In genomic region chr14:7978183-7978582, GRCm38 (mm10) we compare ENCODE assay signal across 29 mouse cellular contexts. TPM values are rescaled to one million over a fixed set of nuclear protein-coding genes. Genes with fewer than 3 reads are reported as not detected.
DNase-seq lines count a peak whose midpoint lies in the region; ATAC-seq and TF ChIP-seq lines count a peak whose summit lies in the region.
"Had no signal": no experiment of that assay in that cellular context is flagged by ENCODE, and none has a peak within 500 bp of the region (broad histone marks: within the 10 kb centered on the region; RNA-seq: fewer than 3 reads in every experiment).

No protein-coding gene starts in this region.

- no peak for DNase-seq in liver, embryonic 13.5 days
- no peak for DNase-seq in liver, postnatal 0 days
- DNase-seq in ovary, adult 18-20 months (ENCODE audit: low spot score), result no peak
- DNase-seq in thymus, postnatal 14 days, result no peak
- DNase-seq: adrenal gland, postnatal 10 days; cerebellum, adult 11 months; cerebellum, adult 2 months; cerebellum, adult 9-11 months; cerebellum, postnatal 25 days; forebrain, postnatal 0 days; gastrocnemius, adult 2 months; gastrocnemius, postnatal 14 days; heart, adult 11 months; heart, postnatal 10 days; heart, postnatal 36 days had no signal

- H3K36me3 ChIP-seq in liver, embryonic 13.5 days, result no peaks in the 10 kb centered on the region
- no peaks in the 10 kb centered on the region for H3K36me3 ChIP-seq in liver, postnatal 0 days (replicated peaks; ENCODE audit: insufficient read depth, low read length)
- H3K36me3 ChIP-seq: embryonic facial prominence, embryonic 12.5 days; embryonic facial prominence, embryonic 15.5 days; heart, embryonic 12.5 days; heart, embryonic 15.5 days; hindbrain, embryonic 10.5 days; hindbrain, embryonic 13.5 days had no signal

- H3K9me3 ChIP-seq in liver, embryonic 13.5 days (replicated peaks), result no peaks in the 10 kb centered on the region
- no peaks in the 10 kb centered on the region for H3K9me3 ChIP-seq in liver, postnatal 0 days (ENCODE audit: low read length)
- H3K9me3 ChIP-seq: embryonic facial prominence, embryonic 12.5 days; embryonic facial prominence, embryonic 15.5 days; heart, embryonic 12.5 days; heart, embryonic 15.5 days; hindbrain, embryonic 10.5 days; hindbrain, embryonic 13.5 days had no signal

- H3K27me3 ChIP-seq in liver, embryonic 13.5 days, result no peaks in the 10 kb centered on the region
- no peaks in the 10 kb centered on the region for H3K27me3 ChIP-seq in liver, postnatal 0 days (ENCODE audit: insufficient read depth, low read length)
- H3K27me3 ChIP-seq: embryonic facial prominence, embryonic 12.5 days; embryonic facial prominence, embryonic 15.5 days; heart, embryonic 12.5 days; heart, embryonic 15.5 days; hindbrain, embryonic 13.5 days had no signal

- WGBS in liver, embryonic 13.5 days (ENCODE audit: insufficient replicate concordance), result 46% methylated on average over 1 of the region's 1 CpGs
- 59% methylated on average over 1 of the region's 1 CpGs for WGBS in liver, postnatal 0 days (ENCODE audit: insufficient replicate concordance)

- H3K9ac ChIP-seq in liver, embryonic 13.5 days, result no peak overlapping the region
- no peak overlapping the region for H3K9ac ChIP-seq in liver, postnatal 0 days (replicated peaks)
- H3K9ac ChIP-seq: embryonic facial prominence, embryonic 12.5 days; embryonic facial prominence, embryonic 15.5 days; forebrain, postnatal 0 days; heart, embryonic 12.5 days; heart, embryonic 15.5 days; hindbrain, embryonic 13.5 days had no signal

- no peak for TF ChIP-seq EP300 in liver, postnatal 0 days (IDR thresholded peaks at IDR 0.05; ENCODE audit: low read depth)

- no peak overlapping the region for H3K4me2 ChIP-seq in liver, embryonic 13.5 days
- no peak overlapping the region for H3K4me2 ChIP-seq in liver, postnatal 0 days (ENCODE audit: low read depth, low read length)
- H3K4me2 ChIP-seq: embryonic facial prominence, embryonic 12.5 days; embryonic facial prominence, embryonic 15.5 days; heart, embryonic 12.5 days; heart, embryonic 15.5 days; hindbrain, embryonic 13.5 days had no signal

- H3K27ac ChIP-seq in liver, embryonic 13.5 days, result 0 out of 2 replicates have a peak overlapping the region, but pooled peaks have one; percentile 9
- H3K27ac ChIP-seq in liver, postnatal 0 days (ENCODE audit: low read depth), result no peak overlapping the region
- H3K27ac ChIP-seq: embryonic facial prominence, embryonic 12.5 days; embryonic facial prominence, embryonic 15.5 days; gastrocnemius, adult 2 months; heart, embryonic 15.5 days; hindbrain, embryonic 10.5 days; hindbrain, embryonic 13.5 days had no signal

- H3K4me1 ChIP-seq in liver, embryonic 13.5 days (replicated peaks), result no peaks in the 10 kb centered on the region
- no peaks in the 10 kb centered on the region; the same call in 1 of the 2 replicates for H3K4me1 ChIP-seq in liver, postnatal 0 days (ENCODE audit: insufficient read depth)
- H3K4me1 ChIP-seq: embryonic facial prominence, embryonic 12.5 days; embryonic facial prominence, embryonic 15.5 days; heart, embryonic 15.5 days; hindbrain, embryonic 10.5 days; hindbrain, embryonic 13.5 days had no signal

- no peak for ATAC-seq in liver, embryonic 13.5 days (ENCODE audit: low read depth)
- no peak for ATAC-seq in liver, postnatal 0 days
- ATAC-seq in CD4-positive, CD25-positive, alpha-beta regulatory T cell, adult 4 months, result peak; percentile 68
- ATAC-seq in inflammation-experienced regulatory T-cells, adult 6 months, result peak; percentile 59
- ATAC-seq: forebrain, embryonic 14.5 days; forebrain, postnatal 0 days; hindbrain, embryonic 16.5 days had no signal

- H3K4me3 ChIP-seq in liver, embryonic 13.5 days (replicated peaks), result no peak overlapping the region
- H3K4me3 ChIP-seq in liver, postnatal 0 days (ENCODE audit: low read depth, low read length), result no peak overlapping the region
- H3K4me3 ChIP-seq: embryonic facial prominence, embryonic 12.5 days; embryonic facial prominence, embryonic 15.5 days; gastrocnemius, adult 2 months; heart, embryonic 12.5 days; heart, embryonic 15.5 days; hindbrain, embryonic 10.5 days; hindbrain, embryonic 13.5 days had no signal

- TF ChIP-seq CTCF in liver, postnatal 0 days (IDR thresholded peaks at IDR 0.05; ENCODE audit: low read depth), result no peak

RNA-seq across cellular contexts. Expression of gene Dnase1l3, which starts 16.2 kb away (rescaled TPM):
- 1.3 and 1.8 TPM in 2 replicates for polyA plus RNA-seq in liver, embryonic 13.5 days (2015; fragmentation: Nextera tagmentation; extraction: Ambion mirVana)
- polyA plus RNA-seq in liver, postnatal 0 days (2015; fragmentation: Nextera tagmentation; extraction: Ambion mirVana), result 12.1 and 13.2 TPM in 2 replicates
- polyA plus RNA-seq in CD4-positive, CD25-positive, alpha-beta regulatory T cell, adult 4 months (2017; shearing (Covaris generic)), result 1 to 10 TPM; 4.6 to 8.5 TPM
- 10 to 100 TPM in 1 of 3 experiments, 1 to 10 TPM in 2; 3.2 to 23.9 (median 7.7) TPM for polyA plus RNA-seq in inflammation-experienced regulatory T-cells, adult 6 months (2017; shearing (Covaris generic))
- polyA plus RNA-seq: C2C12; forebrain, embryonic 11.5 days had no signal

RNA-seq across cellular contexts. Expression of gene Gm45521, which starts 21.1 kb away (rescaled TPM):
- not detected in 2 replicates for polyA plus RNA-seq in liver, embryonic 13.5 days (2015; fragmentation: Nextera tagmentation; extraction: Ambion mirVana)
- polyA plus RNA-seq in liver, postnatal 0 days (2015; fragmentation: Nextera tagmentation; extraction: Ambion mirVana), result not detected in 2 replicates
- not detected for polyA plus RNA-seq in CD4-positive, CD25-positive, alpha-beta regulatory T cell, adult 4 months (2017; shearing (Covaris generic))
- polyA plus RNA-seq in inflammation-experienced regulatory T-cells, adult 6 months (2017; shearing (Covaris generic)), result not detected
- polyA plus RNA-seq: C2C12; cerebellum, adult 2 months; embryonic facial prominence, embryonic 12.5 days; embryonic facial prominence, embryonic 15.5 days; forebrain, embryonic 11.5 days; forebrain, postnatal 0 days; frontal cortex, adult 2 months; heart, embryonic 12.5 days; heart, embryonic 15.5 days; intestine, embryonic 14.5 days had no signal

RNA-seq across cellular contexts. Expression of gene Abhd6, which starts 24.5 kb away (rescaled TPM):
- 9.3 and 9.9 TPM in 2 replicates for polyA plus RNA-seq in liver, embryonic 13.5 days (2015; fragmentation: Nextera tagmentation; extraction: Ambion mirVana)
- polyA plus RNA-seq in liver, postnatal 0 days (2015; fragmentation: Nextera tagmentation; extraction: Ambion mirVana), result 29.8 and 34.0 TPM in 2 replicates
- polyA plus RNA-seq in CD4-positive, CD25-positive, alpha-beta regulatory T cell, adult 4 months (2017; shearing (Covaris generic)), result 10 to 100 TPM; 31.1 to 32.8 TPM
- polyA plus RNA-seq in inflammation-experienced regulatory T-cells, adult 6 months (2017; shearing (Covaris generic)), result 10 to 100 TPM; 22.1 to 32.7 (median 24.1) TPM

Comparison
In these comparisons a context has a peak if more than half of its experiments do, and no peak if none do; other contexts are left out.
1. ATAC-seq: peak in CD4-positive, CD25-positive, alpha-beta regulatory T cell, adult 4 months (single experiment) and inflammation-experienced regulatory T-cells, adult 6 months (single experiment); none in liver, embryonic 13.5 days (single experiment) and liver, postnatal 0 days (single experiment).